Mouse (Mus musculus): ENCODE results near the gene Sntb2. TPM values are rescaled to one million over a fixed set of nuclear protein-coding genes. Genes with fewer than 3 reads are reported as not detected.

The Sntb2 gene
- total and polyA plus RNA-seq, 3 experiments: 0.86 to 2.3 (median 1.3) TPM

DNA sequence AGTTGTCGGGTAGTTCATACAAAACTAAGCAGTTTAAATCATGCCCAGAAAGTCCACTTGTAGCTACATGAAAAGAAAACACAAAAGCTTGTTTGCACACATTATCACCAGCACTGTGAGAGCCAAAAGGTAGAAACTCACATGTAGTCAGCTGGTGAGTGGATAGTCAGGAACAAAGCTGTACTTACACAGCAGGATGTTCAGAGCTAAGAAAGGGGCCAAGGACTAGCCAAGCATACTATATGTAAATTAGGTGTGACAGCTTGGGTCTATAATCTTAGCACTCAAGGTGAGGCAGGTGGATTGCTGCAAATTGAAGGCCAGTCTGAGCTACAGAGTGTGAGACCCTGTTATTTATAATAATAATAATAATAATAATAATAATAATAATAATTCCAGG is 127.1 kb downstream of the Sntb2 start:
- peaks cover 0 to 56% of the 10 kb centered on the region in 2 experiments; a peak in 3 of 4 replicates for H3K4me1 ChIP-seq (ENCODE audit: control insufficient read depth in 1 of 2, insufficient read depth in 2 of 2)
- H3K36me3 ChIP-seq (replicated peaks in 1 of 2; ENCODE audit: control insufficient read depth in 1 of 2, insufficient read depth in 1 of 2, low read length in 1 of 2): peaks cover 15 to 29% of the 10 kb centered on the region in 2 experiments
- no peak overlapping the region for H3K4me3 ChIP-seq (replicated peaks in 1 of 3; ENCODE audit: low read depth in 2 of 3, low read length in 2 of 3, poor library complexity in 1 of 3)
- no peaks in the 10 kb centered on the region for H3K9me3 ChIP-seq (replicated peaks; ENCODE audit: low read length)
- no peak overlapping the region for H3K4me2 ChIP-seq (ENCODE audit: insufficient read depth, low read depth, poor library complexity, severe bottlenecking)
- dilution Hi-C loops (cut with MboI; ENCODE audit: extremely low pct_ligation_motif_present, extremely low pct_unique_long_range_greater_than_20kb, low sequenced_read_pairs) (no loop called here), in situ Hi-C loops (cut with MboI; ENCODE audit: low pct_ligation_motif_present, low pct_unique_long_range_greater_than_20kb, low sequenced_read_pairs) (no loop called here)
- DNase-seq (ENCODE audit: extremely low read depth): peak; percentile 52
- no peaks in the 10 kb centered on the region for H3K27me3 ChIP-seq (replicated peaks)
- no peak overlapping the region for H3K27ac ChIP-seq (ENCODE audit: insufficient read depth, low read depth)
- H3K9ac ChIP-seq (ENCODE audit: insufficient read depth, low read depth): no peak overlapping the region
- TF ChIP-seq NELFE (IDR thresholded peaks at IDR 0.05; ENCODE audit: low read depth, low read length) (no peak), GABPA (IDR thresholded peaks at IDR 0.05; ENCODE audit: insufficient replicate concordance, low read depth, low read length) (no peak), USF1 (IDR thresholded peaks at IDR 0.05; ENCODE audit: low read depth, low read length) (no peak), TBP (conservative IDR thresholded peaks at IDR 0.05; ENCODE audit: low read depth, low read length) (no peak), RAD21 (IDR thresholded peaks at IDR 0.05; ENCODE audit: low read depth, low read length) (no peak)
- peaks cover 8% of the 10 kb centered on the region for H3K79me2 ChIP-seq (replicated peaks; ENCODE audit: control insufficient read depth, extremely low read depth, insufficient read depth, poor library complexity, severe bottlenecking)

DNA sequence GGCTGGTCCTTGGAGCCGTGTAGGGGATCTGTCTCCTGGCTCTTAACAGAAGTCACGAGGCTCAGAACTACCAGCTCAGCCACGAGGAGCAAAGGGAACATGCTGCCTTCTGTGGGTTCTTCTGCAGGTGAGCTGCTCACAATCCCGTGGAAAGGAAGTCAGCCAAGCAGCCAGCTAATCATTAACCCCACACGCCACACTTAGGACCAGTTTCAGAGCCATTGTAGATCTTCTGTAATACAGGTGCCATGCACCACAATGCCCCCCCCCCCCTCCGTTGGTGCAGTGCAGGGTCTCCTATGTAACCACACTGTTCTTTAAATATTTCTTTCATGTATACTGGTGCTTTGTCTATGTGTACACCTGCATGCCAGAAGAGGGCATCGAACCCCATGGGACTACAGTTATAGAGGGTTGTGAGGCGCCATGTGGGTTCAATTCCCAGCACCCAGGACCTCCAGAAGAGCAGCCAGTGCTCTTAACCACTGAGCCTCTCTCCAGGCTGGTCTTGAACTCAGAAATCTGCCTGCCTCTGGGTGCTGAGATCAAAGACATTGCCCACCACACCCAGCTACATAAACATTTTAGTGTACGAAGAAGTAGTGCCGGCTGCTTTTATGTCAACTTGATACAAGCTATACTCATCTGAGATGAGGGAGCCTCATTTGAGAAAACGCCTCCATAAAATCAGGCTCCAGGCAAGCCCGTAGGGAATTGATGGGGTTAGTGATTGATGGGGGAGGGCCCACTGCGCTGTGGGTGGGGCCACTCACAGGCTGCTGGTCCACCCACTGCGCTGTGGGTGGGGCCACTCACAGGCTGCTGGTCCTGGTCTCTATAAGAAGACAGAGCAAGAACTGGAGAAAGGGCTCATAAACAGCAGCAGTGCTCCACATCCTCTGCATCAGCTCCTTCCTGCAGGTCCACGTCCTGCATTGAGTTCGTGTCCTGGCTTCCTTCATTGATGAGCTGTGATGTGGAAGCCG is 130.3 kb downstream of the Sntb2 start, which contains the start of gene Tmed6:
Gene Tmed6 (minus strand): TSS at position 134 of the 986 bp plus-strand sequence.
- Histone ChIP-seq H3K9me3 (replicated peaks; ENCODE audit: low read length) (no peaks in the 10 kb centered on the region), H3K4me3 (replicated peaks in 1 of 3; ENCODE audit: low read depth in 2 of 3, low read length in 2 of 3, poor library complexity in 1 of 3) (no peak within 1 kb of the TSS), H3K9ac (ENCODE audit: insufficient read depth, low read depth) (no peak within 1 kb of the TSS), H3K27ac (ENCODE audit: insufficient read depth, low read depth) (no peak within 1 kb of the TSS), H3K4me1 (ENCODE audit: control insufficient read depth in 1 of 2, insufficient read depth in 2 of 2) (peaks cover 0 to 40% of the 10 kb centered on the region in 2 experiments; a peak in 3 of 4 replicates), H3K27me3 (replicated peaks) (no peaks in the 10 kb centered on the region), H3K36me3 (replicated peaks in 1 of 2; ENCODE audit: control insufficient read depth in 1 of 2, insufficient read depth in 1 of 2, low read length in 1 of 2) (peaks cover 15 to 28% of the 10 kb centered on the region in 2 experiments), H3K4me2 (ENCODE audit: insufficient read depth, low read depth, poor library complexity, severe bottlenecking) (no peak within 1 kb of the TSS), H3K79me2 (replicated peaks; ENCODE audit: control insufficient read depth, extremely low read depth, insufficient read depth, poor library complexity, severe bottlenecking) (no peaks in the 10 kb centered on the region)
- in situ Hi-C loops (cut with MboI; ENCODE audit: low pct_ligation_motif_present, low pct_unique_long_range_greater_than_20kb, low sequenced_read_pairs): no loop called here
- TF ChIP-seq NRF1 (IDR thresholded peaks at IDR 0.05; ENCODE audit: low read depth, low read length) (no peak), TBP (conservative IDR thresholded peaks at IDR 0.05; ENCODE audit: low read depth, low read length) (no peak), SMC3 (IDR thresholded peaks at IDR 0.05; ENCODE audit: low read depth, low read length) (no peak), POLR2A (IDR thresholded peaks at IDR 0.05; ENCODE audit: low read depth, low read length) (no peak), CTCF (conservative IDR thresholded peaks at IDR 0.05 in 1 of 2, IDR thresholded peaks at IDR 0.05 in 1 of 2; ENCODE audit: low read depth in 2 of 2, low read length in 2 of 2) (no peak), BHLHE40 (IDR thresholded peaks at IDR 0.05; ENCODE audit: low read depth, low read length) (no peak), GABPA (IDR thresholded peaks at IDR 0.05; ENCODE audit: insufficient replicate concordance, low read depth, low read length) (no peak), MEF2A (IDR thresholded peaks at IDR 0.05; ENCODE audit: borderline replicate concordance, low read depth, low read length) (no peak), E2F4 (IDR thresholded peaks at IDR 0.05; ENCODE audit: insufficient replicate concordance, low read depth, low read length) (no peak), RCOR1 (conservative IDR thresholded peaks at IDR 0.05; ENCODE audit: low read depth, low read length) (no peak), ZNF384 (IDR thresholded peaks at IDR 0.05; ENCODE audit: low read depth, low read length) (no peak), MYC (IDR thresholded peaks at IDR 0.05; ENCODE audit: low read depth, low read length) (no peak), POLR2AphosphoS2 (IDR thresholded peaks at IDR 0.05; ENCODE audit: low read depth, low read length) (no peak), PAX5 (IDR thresholded peaks at IDR 0.05; ENCODE audit: low read length) (no peak)
- dilution Hi-C loops (cut with MboI; ENCODE audit: extremely low pct_ligation_motif_present, extremely low pct_unique_long_range_greater_than_20kb, low sequenced_read_pairs): no loop called here
- peak; percentile 53 for DNase-seq (ENCODE audit: extremely low read depth)

Other genes starting within 250 kb of the Sntb2 start
- gene Has3, start 65.5 kb upstream of the Sntb2 start, total RNA-seq (2012; rRNA removed): 3.7 and 4.7 TPM in 2 replicates
- 0.07 TPM in 1 of 2 replicates, not detected in the other for gene Has3, start 65.5 kb upstream of the Sntb2 start, total RNA-seq (2014; rRNA removed)
- gene Has3, start 65.5 kb upstream of the Sntb2 start, polyA plus RNA-seq (2012; ENCODE audit: insufficient read length, low read depth): 0.29 and 0.31 TPM in 2 replicates
- gene Utp4, start 42.1 kb upstream of the Sntb2 start, total RNA-seq (2012; rRNA removed): 80.6 and 114 TPM in 2 replicates
- gene Utp4, start 42.1 kb upstream of the Sntb2 start, total RNA-seq (2014; rRNA removed): 152 and 156 TPM in 2 replicates
- 183 and 202 TPM in 2 replicates for gene Utp4, start 42.1 kb upstream of the Sntb2 start, polyA plus RNA-seq (2012; ENCODE audit: insufficient read length, low read depth)
- 26.9 and 28.6 TPM in 2 replicates for gene Vps4a, start 95.5 kb downstream of the Sntb2 start, total RNA-seq (2012; rRNA removed)
- gene Vps4a, start 95.5 kb downstream of the Sntb2 start, total RNA-seq (2014; rRNA removed): 30.8 and 31.4 TPM in 2 replicates
- 26.3 and 27.1 TPM in 2 replicates for gene Vps4a, start 95.5 kb downstream of the Sntb2 start, polyA plus RNA-seq (2012; ENCODE audit: insufficient read length, low read depth)
- 34.6 and 43.7 TPM in 2 replicates for gene Pdf, start 112.9 kb downstream of the Sntb2 start, total RNA-seq (2012; rRNA removed)
- 49.4 and 50.2 TPM in 2 replicates for gene Pdf, start 112.9 kb downstream of the Sntb2 start, total RNA-seq (2014; rRNA removed)
- 36.8 and 38.9 TPM in 2 replicates for gene Pdf, start 112.9 kb downstream of the Sntb2 start, polyA plus RNA-seq (2012; ENCODE audit: insufficient read length, low read depth)
- 24.2 and 30.7 TPM in 2 replicates for gene Cog8, start 120.9 kb downstream of the Sntb2 start, total RNA-seq (2012; rRNA removed)
- 35.6 and 39.3 TPM in 2 replicates for gene Cog8, start 120.9 kb downstream of the Sntb2 start, total RNA-seq (2014; rRNA removed)
- gene Cog8, start 120.9 kb downstream of the Sntb2 start, polyA plus RNA-seq (2012; ENCODE audit: insufficient read length, low read depth): 31.5 and 35.3 TPM in 2 replicates
- gene Nip7, start 121.1 kb downstream of the Sntb2 start, total RNA-seq (2012; rRNA removed): 166 and 205 TPM in 2 replicates
- gene Nip7, start 121.1 kb downstream of the Sntb2 start, total RNA-seq (2014; rRNA removed): 210 and 226 TPM in 2 replicates
- 231 and 233 TPM in 2 replicates for gene Nip7, start 121.1 kb downstream of the Sntb2 start, polyA plus RNA-seq (2012; ENCODE audit: insufficient read length, low read depth)
- gene Tmed6, start 129.9 kb downstream of the Sntb2 start, total RNA-seq (2012; rRNA removed): 0.55 TPM in 1 of 2 replicates, not detected in the other
- gene Tmed6, start 129.9 kb downstream of the Sntb2 start, total RNA-seq (2014; rRNA removed): 0.97 and 1.1 TPM in 2 replicates
- 0.36 and 0.48 TPM in 2 replicates for gene Tmed6, start 129.9 kb downstream of the Sntb2 start, polyA plus RNA-seq (2012; ENCODE audit: insufficient read length, low read depth)
- 12.5 and 14.5 TPM in 2 replicates for gene Terf2, start 160.8 kb downstream of the Sntb2 start, total RNA-seq (2012; rRNA removed)
- 18.3 and 21.0 TPM in 2 replicates for gene Terf2, start 160.8 kb downstream of the Sntb2 start, total RNA-seq (2014; rRNA removed)
- gene Terf2, start 160.8 kb downstream of the Sntb2 start, polyA plus RNA-seq (2012; ENCODE audit: insufficient read length, low read depth): 33.2 and 33.7 TPM in 2 replicates
- 74.0 and 90.8 TPM in 2 replicates for gene Cyb5b, start 214.9 kb downstream of the Sntb2 start, total RNA-seq (2012; rRNA removed)
- gene Cyb5b, start 214.9 kb downstream of the Sntb2 start, total RNA-seq (2014; rRNA removed): 146 and 156 TPM in 2 replicates
- gene Cyb5b, start 214.9 kb downstream of the Sntb2 start, polyA plus RNA-seq (2012; ENCODE audit: insufficient read length, low read depth): 107 and 108 TPM in 2 replicates

Measured in CH12.LX (cell line).